Comparison of ENCODE assay signal across 9 mouse cellular contexts in the genomic region with DNA sequence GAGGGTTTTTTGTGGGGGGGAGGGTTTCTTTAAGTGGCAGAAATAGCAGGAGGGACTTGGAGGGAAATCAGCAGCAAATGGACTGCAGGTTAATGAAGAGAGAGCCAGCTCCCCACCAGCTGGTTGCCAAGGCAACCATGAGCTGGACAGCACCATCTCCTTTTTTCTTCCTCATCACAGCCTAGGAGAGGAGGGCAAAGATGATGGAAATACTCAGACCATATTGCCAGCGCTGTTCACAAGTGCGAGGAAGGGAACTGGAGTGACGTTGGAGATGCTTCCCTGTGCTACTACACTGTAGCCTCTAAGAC.
A peak's percentile ranks its signal among the peaks of the same experiment; 100 is the strongest.
DNase-seq lines count a peak whose midpoint lies in the region; ATAC-seq and TF ChIP-seq lines count a peak whose summit lies in the region.
"Had no signal": no experiment of that assay in that cellular context is flagged by ENCODE, and none has a peak within 500 bp of the region (broad histone marks: within the 10 kb centered on the region; RNA-seq: fewer than 3 reads in every experiment).

No protein-coding gene starts in this region.

- H3K4me1 ChIP-seq in forebrain, postnatal 0 days (ENCODE audit: insufficient read depth) = peaks cover 18% of the 10 kb centered on the region
- peaks cover 25% of the 10 kb centered on the region for H3K4me1 ChIP-seq in midbrain, embryonic 10.5 days

- H3K27ac ChIP-seq in forebrain, postnatal 0 days (ENCODE audit: low read depth, low read length) = peak overlapping the region; percentile 80
- peak overlapping the region; percentile 65 for H3K27ac ChIP-seq in midbrain, embryonic 10.5 days (replicated peaks)

- no peaks in the 10 kb centered on the region for H3K27me3 ChIP-seq in forebrain, postnatal 0 days (ENCODE audit: insufficient read depth, low read length)
- no peaks in the 10 kb centered on the region for H3K27me3 ChIP-seq in midbrain, embryonic 10.5 days (ENCODE audit: low read depth, poor library complexity, severe bottlenecking)

- ATAC-seq in forebrain, postnatal 0 days = peak; percentile 79
- ATAC-seq: lung, postnatal 0 days had no signal

- TF ChIP-seq CTCF in forebrain, postnatal 0 days (IDR thresholded peaks at IDR 0.05; ENCODE audit: low read depth) = no peak

- peak; percentile 76 to 81 for DNase-seq in cerebellum, postnatal 10 days
- no peak for DNase-seq in cerebellum, adult 9-10 months
- DNase-seq in forebrain, postnatal 0 days = no peak
- peak; percentile 46 for DNase-seq in midbrain, embryonic 10.5 days (ENCODE audit: low spot score)
- DNase-seq in right cerebral cortex, postnatal 10 days (ENCODE audit: low spot score in 2 of 2) = peak; percentile 43 to 69
- DNase-seq in ovary, adult 18-20 months (ENCODE audit: low spot score) = no peak
- no peak for DNase-seq in gastrocnemius, postnatal 10 days
- DNase-seq in adrenal gland, adult 18-20 months (ENCODE audit: low spot score in 2 of 2) = no peak

- H3K36me3 ChIP-seq in forebrain, postnatal 0 days (ENCODE audit: insufficient read depth) = no peaks in the 10 kb centered on the region
- no peaks in the 10 kb centered on the region for H3K36me3 ChIP-seq in midbrain, embryonic 10.5 days

- 12% methylated on average over 3 of the region's 3 CpGs for WGBS in forebrain, postnatal 0 days
- 35% methylated on average over 3 of the region's 3 CpGs for WGBS in midbrain, embryonic 10.5 days

- H3K4me3 ChIP-seq in forebrain, postnatal 0 days (ENCODE audit: low read depth, low read length) = no peak overlapping the region
- H3K4me3 ChIP-seq in midbrain, embryonic 10.5 days = no peak overlapping the region

- peak overlapping the region; percentile 18; the same call in 1 of the 2 replicates for H3K4me2 ChIP-seq in forebrain, postnatal 0 days (ENCODE audit: low read depth)

- peak overlapping the region; percentile 43 for H3K9ac ChIP-seq in forebrain, postnatal 0 days

- no peaks in the 10 kb centered on the region for H3K9me3 ChIP-seq in forebrain, postnatal 0 days (ENCODE audit: low read length)
- no peaks in the 10 kb centered on the region for H3K9me3 ChIP-seq in midbrain, embryonic 10.5 days (replicated peaks)

Comparison
In these comparisons a context has a peak if more than half of its experiments do, and no peak if none do; other contexts are left out.
1. DNase-seq: peak in cerebellum, postnatal 10 days (2 of 2), midbrain, embryonic 10.5 days (single experiment) and right cerebral cortex, postnatal 10 days (2 of 2); none in cerebellum, adult 9-10 months (single experiment), forebrain, postnatal 0 days (single experiment), ovary, adult 18-20 months (single experiment), gastrocnemius, postnatal 10 days (single experiment) and adrenal gland, adult 18-20 months (0 of 2).